Mouse (Mus musculus) heart, adult 2 months (tissue): Measurements from ENCODE around the gene Map3k12. TPM values are rescaled to one million over a fixed set of nuclear protein-coding genes. Genes with fewer than 3 reads are reported as not detected.
A peak's percentile ranks its signal among the peaks of the same experiment; 100 is the strongest.

ENCODE experiments used
- DNase-seq, 2 experiments: peaks; one replicate each; pipeline ENCODE4 v3.0.0; 2021
- H3K27ac ChIP-seq: fragments of 200-600 bp; 2 replicates; pipeline ENCODE4 v1.8.1; 2022
- H3K27me3 ChIP-seq: fragments of 200-500 bp; 2 replicates; pipeline ENCODE4 v1.6.1; 2012; ENCODE audit warnings: mild to moderate bottlenecking, low read length, inconsistent platforms, mixed read lengths; ENCODE audit not compliant: control insufficient read depth, insufficient read depth
- H3K36me3 ChIP-seq: fragments of 200-500 bp; 2 replicates; pipeline ENCODE4 v1.6.1; 2012; ENCODE audit warnings: low read length, inconsistent platforms; ENCODE audit not compliant: control insufficient read depth, insufficient read depth
- H3K4me1 ChIP-seq: fragments of 200-500 bp; 2 replicates; pipeline ENCODE4 v1.6.1; 2011; ENCODE audit warnings: low read length; ENCODE audit not compliant: control insufficient read depth, insufficient read depth
- H3K4me3 ChIP-seq: fragments of 200-600 bp; 2 replicates; pipeline ENCODE4 v1.8.1; 2022
- H3K79me2 ChIP-seq: fragments of 200-500 bp; replicated peaks from 2 replicates; pipeline ENCODE4 v1.6.1; 2012; ENCODE audit warnings: mild to moderate bottlenecking, inconsistent platforms, low read length, moderate library complexity, mixed read lengths; ENCODE audit not compliant: control insufficient read depth, insufficient read depth
- H3K9ac ChIP-seq: fragments of 200-500 bp; 2 replicates; pipeline ENCODE4 v1.6.1; 2012; ENCODE audit warnings: low read depth, mild to moderate bottlenecking, control low read depth, inconsistent platforms, low read length, mixed read lengths
- CTCF ChIP-seq: fragments of 200-600 bp; IDR thresholded peaks from 2 replicates; pipeline ENCODE4 v1.8.1; 2022; ENCODE audit warnings: antibody characterized with exemption, mild to moderate bottlenecking, moderate library complexity
- EP300 ChIP-seq: fragments of 200-500 bp; IDR thresholded peaks from 2 replicates; pipeline ENCODE4 v1.6.1; 2011; ENCODE audit warnings: low read depth, low read length, control low read depth; ENCODE audit not compliant: insufficient read depth
- POLR2A ChIP-seq: fragments of 200-500 bp; IDR thresholded peaks from 2 replicates; pipeline ENCODE4 v1.6.1; 2011; ENCODE audit warnings: mild to moderate bottlenecking, low read depth, low read length, control low read depth; ENCODE audit not compliant: insufficient read depth
- WGBS: fragments of 180-500 bp; shearing (Covaris S2); methylation state at CpG from one replicate; pipeline ENCODE4 v1.1.7; 2018; 5-methylcytosine and 5-hydroxymethylcytosine counted together
- intact Hi-C: fragments of 180-260 bp; cut with DNase I; formaldehyde crosslinking; loops from one replicate; pipeline ENCODE4 v1.15.1; 2025
- polyA plus RNA-seq: library from polyadenylated mRNA; depleted of rRNA; stranded (reverse); fragments of >200 nt; gene quantifications from 2 replicates; pipeline ENCODE4 v1.2.3, GENCODE M21; 2012
- total RNA-seq, 2 experiments: library from RNA; stranded (reverse); gene quantifications; 2 replicates each; pipeline ENCODE4 v1.2.3; 2021

The Map3k12 gene
- total and polyA plus RNA-seq, 3 experiments, result 2.1 to 4.1 (median 2.4) TPM

DNA sequence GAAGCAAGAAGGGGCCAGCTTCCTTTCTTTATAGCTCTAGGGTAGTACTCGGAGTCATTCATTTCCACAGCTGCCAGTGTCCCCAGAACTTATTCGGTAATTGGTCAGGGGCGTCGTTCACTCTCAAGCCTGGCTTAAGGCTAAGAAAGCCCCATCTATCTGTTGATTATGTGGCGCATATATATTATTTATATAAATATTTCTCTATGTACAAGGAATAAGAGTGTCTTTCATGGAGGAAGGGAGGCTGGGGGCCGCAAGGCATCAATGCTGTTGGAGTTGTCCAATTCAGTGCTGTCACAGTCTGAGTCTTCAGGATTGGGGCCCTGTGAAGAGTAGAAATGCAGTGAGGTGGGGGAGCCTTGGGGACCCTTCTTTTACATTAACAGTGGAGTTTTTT lies 17.0 kb downstream of the Map3k12 start:
- intact Hi-C loops, result no loop called here
- no peak overlapping the region for H3K4me3 ChIP-seq
- H3K36me3 ChIP-seq, result peaks cover 14% of the 10 kb centered on the region

DNA sequence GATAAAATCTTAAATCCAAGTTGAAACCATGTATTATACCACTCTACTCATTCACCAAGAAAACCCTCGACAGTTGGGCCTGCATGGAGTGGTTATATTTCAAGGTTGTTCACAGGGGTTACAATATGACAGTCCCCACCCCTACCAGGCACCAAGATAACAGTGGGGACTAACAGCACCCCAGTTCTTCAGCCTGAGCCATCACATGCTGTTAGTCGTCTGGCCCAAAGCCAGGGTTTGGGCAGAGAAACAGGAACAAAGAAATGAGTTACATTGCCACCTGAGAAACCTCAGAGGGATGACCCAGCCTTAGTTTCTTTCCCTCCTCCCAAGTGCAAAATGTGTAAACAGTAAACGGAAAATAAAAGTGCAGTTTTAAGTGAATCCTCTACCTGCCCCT lies 17.5 kb downstream of the Map3k12 start:
- no peak for DNase-seq
- no peaks in the 10 kb centered on the region for H3K27me3 ChIP-seq
- peaks cover 17% of the 10 kb centered on the region for H3K36me3 ChIP-seq
- TF ChIP-seq EP300, result no peak
- WGBS, result 60% methylated on average over 3 of the region's 3 CpGs
- no peak overlapping the region for H3K27ac ChIP-seq
- H3K4me1 ChIP-seq, result no peaks in the 10 kb centered on the region
- no peak overlapping the region for H3K9ac ChIP-seq
- H3K79me2 ChIP-seq, result no peaks in the 10 kb centered on the region
- intact Hi-C loops, result no loop called here
- no peak overlapping the region for H3K4me3 ChIP-seq

More for the DNA sequence above, 17.0 kb downstream of the Map3k12 start:
- Histone ChIP-seq H3K4me1 (no peaks in the 10 kb centered on the region), H3K27ac (no peak overlapping the region), H3K9ac (no peak overlapping the region), H3K27me3 (no peaks in the 10 kb centered on the region), H3K79me2 (no peaks in the 10 kb centered on the region)
- TF ChIP-seq EP300 (no peak), POLR2A (no peak), CTCF (no peak)
- 86% methylated on average over 6 of the region's 6 CpGs for WGBS
- no peak for DNase-seq

GRCm38 (mm10) chr15:102498322-102498721 lies 18.5 kb downstream of the Map3k12 start:
- Histone ChIP-seq H3K4me3 (no peak overlapping the region), H3K9ac (no peak overlapping the region), H3K27me3 (no peaks in the 10 kb centered on the region), H3K4me1 (no peaks in the 10 kb centered on the region), H3K79me2 (peaks cover 1% of the 10 kb centered on the region; the same call in 1 of the 2 replicates), H3K27ac (no peak overlapping the region), H3K36me3 (peaks cover 20% of the 10 kb centered on the region)
- TF ChIP-seq POLR2A (no peak), EP300 (no peak), CTCF (no peak)
- 86% methylated on average over 3 of the region's 3 CpGs for WGBS
- intact Hi-C loops, result no loop called here
- DNase-seq, result no peak

GRCm38 (mm10) chr15:102487664-102488063 lies 29.2 kb downstream of the Map3k12 start:
- TF ChIP-seq CTCF (no peak), EP300 (no peak), POLR2A (no peak)

DNA sequence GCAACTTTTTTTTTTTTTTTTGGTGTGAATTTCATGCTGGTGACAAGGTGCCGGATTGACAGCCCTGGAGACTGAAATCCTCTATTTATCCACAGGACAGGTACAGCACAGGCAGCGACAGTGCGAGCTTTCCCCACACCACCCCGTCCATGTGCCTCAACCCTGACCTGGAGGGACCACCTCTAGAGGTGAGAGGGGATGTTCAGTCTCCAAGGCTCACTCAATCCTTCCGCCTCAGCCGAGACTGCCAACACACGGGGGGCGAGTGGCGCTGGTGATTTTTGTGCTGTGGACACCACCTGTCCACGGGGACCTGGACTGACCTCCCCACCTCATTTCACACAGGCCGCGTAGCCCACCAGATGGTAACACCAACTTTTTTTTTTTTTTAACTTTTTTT lies 31.0 kb downstream of the Map3k12 start:
- WGBS, result 84% methylated on average over 12 of the region's 12 CpGs
- intact Hi-C loops, result no loop called here

More at GRCm38 (mm10) chr15:102487664-102488063, 29.2 kb downstream of the Map3k12 start:
- peaks cover 3% of the 10 kb centered on the region; the same call in 1 of the 2 replicates for H3K79me2 ChIP-seq
- H3K36me3 ChIP-seq, result peaks cover 42% of the 10 kb centered on the region
- H3K27ac ChIP-seq, result no peak overlapping the region
- DNase-seq, result no peak
- H3K9ac ChIP-seq, result no peak overlapping the region
- no peaks in the 10 kb centered on the region for H3K27me3 ChIP-seq
- H3K4me3 ChIP-seq, result no peak overlapping the region
- intact Hi-C loops, result no loop called here
- H3K4me1 ChIP-seq, result peaks cover 1% of the 10 kb centered on the region; the same call in 1 of the 2 replicates
- WGBS, result 35% methylated on average over 1 of the region's 1 CpGs

GRCm38 (mm10) chr15:102483136-102483535 lies 33.7 kb downstream of the Map3k12 start:
- peaks cover 3% of the 10 kb centered on the region; the same call in 1 of the 2 replicates for H3K79me2 ChIP-seq
- H3K27ac ChIP-seq, result peak overlapping the region; percentile 3
- 59% methylated on average over 3 of the region's 3 CpGs for WGBS
- H3K27me3 ChIP-seq, result no peaks in the 10 kb centered on the region
- H3K36me3 ChIP-seq, result peaks cover 42% of the 10 kb centered on the region
- intact Hi-C loops, result no loop called here
- peaks cover 1% of the 10 kb centered on the region; the same call in 1 of the 2 replicates for H3K4me1 ChIP-seq
- TF ChIP-seq EP300, result no peak
- no peak for TF ChIP-seq CTCF
- no peak for TF ChIP-seq POLR2A
- no peak overlapping the region for H3K9ac ChIP-seq
- H3K4me3 ChIP-seq, result no peak overlapping the region
- DNase-seq, result no peak

More for the DNA sequence above, 31.0 kb downstream of the Map3k12 start:
- H3K79me2 ChIP-seq, result peaks cover 3% of the 10 kb centered on the region; the same call in 1 of the 2 replicates
- peaks cover 1% of the 10 kb centered on the region; the same call in 1 of the 2 replicates for H3K4me1 ChIP-seq
- no peak for TF ChIP-seq EP300
- TF ChIP-seq POLR2A, result no peak
- TF ChIP-seq CTCF, result no peak
- DNase-seq, result no peak
- no peaks in the 10 kb centered on the region for H3K27me3 ChIP-seq
- H3K36me3 ChIP-seq, result peaks cover 44% of the 10 kb centered on the region
- H3K27ac ChIP-seq, result no peak overlapping the region
- no peak overlapping the region for H3K4me3 ChIP-seq
- H3K9ac ChIP-seq, result no peak overlapping the region
